Mouse (Mus musculus) megakaryocyte progenitor cell, adult 5-6 weeks (primary cell): ENCODE data around the gene Ccdc106. TPM values are rescaled to one million over a fixed set of nuclear protein-coding genes. Genes with fewer than 3 reads are reported as not detected.
"Not testable (repeated sequence)": the region's sequence is repeated elsewhere in the genome, so short reads cannot be mapped to it uniquely, and the experiment has no call there.

Source experiments
- ATAC-seq: replicated peaks from 2 replicates; pipeline ENCODE4 v1.8.0; 2016; ENCODE audit warnings: mild to moderate bottlenecking, moderate TSS enrichment, inconsistent platforms; ENCODE audit not compliant: poor library complexity
- total RNA-seq, 2 experiments: library from RNA; stranded (forward) in 1 of 2; stranded (reverse) in 1 of 2; fragments of 157-497, 149-512 nt in 1 of 2; fragments of 200-1000 nt in 1 of 2; gene quantifications; 2 replicates each; pipeline versions ENCODE4 v1.2.3 to v1.2.4; 2015 to 2017

Gene Ccdc106
- total RNA-seq, 2 experiments from 2014 or later = 0.21 to 0.57 TPM

DNA sequence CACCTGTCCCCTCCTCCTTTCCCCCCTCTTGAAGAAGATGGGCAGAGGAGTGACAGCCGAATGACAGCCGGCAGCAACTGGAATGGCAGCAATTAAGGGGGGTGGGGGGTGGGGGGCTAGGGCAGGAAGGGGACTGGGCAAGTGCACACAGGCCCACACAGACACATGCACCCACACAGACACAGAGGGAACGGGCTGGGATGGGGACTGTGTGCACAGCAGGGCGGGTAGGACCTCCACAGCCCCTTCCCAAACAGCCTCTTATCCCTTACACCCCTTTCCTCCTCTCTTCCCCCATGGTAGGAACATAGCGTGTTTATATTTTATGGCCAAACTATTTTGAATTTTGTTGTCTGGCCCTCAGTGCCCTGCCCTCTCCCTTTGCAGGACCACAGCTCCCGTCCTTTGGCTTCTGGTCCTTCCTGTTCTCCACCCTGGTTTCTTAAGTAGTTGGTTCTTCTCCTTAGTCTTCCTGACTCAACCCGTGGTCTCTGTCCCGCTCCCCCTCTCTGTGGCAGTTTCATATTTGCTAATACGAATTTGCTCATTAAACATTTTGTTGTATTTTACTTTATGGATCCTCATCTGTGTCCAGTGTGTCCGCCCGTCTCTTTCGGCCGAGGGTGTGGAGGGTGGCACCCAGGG lies 59.1 kb downstream of the Ccdc106 start:
- ATAC-seq = not testable (repeated sequence)

DNA sequence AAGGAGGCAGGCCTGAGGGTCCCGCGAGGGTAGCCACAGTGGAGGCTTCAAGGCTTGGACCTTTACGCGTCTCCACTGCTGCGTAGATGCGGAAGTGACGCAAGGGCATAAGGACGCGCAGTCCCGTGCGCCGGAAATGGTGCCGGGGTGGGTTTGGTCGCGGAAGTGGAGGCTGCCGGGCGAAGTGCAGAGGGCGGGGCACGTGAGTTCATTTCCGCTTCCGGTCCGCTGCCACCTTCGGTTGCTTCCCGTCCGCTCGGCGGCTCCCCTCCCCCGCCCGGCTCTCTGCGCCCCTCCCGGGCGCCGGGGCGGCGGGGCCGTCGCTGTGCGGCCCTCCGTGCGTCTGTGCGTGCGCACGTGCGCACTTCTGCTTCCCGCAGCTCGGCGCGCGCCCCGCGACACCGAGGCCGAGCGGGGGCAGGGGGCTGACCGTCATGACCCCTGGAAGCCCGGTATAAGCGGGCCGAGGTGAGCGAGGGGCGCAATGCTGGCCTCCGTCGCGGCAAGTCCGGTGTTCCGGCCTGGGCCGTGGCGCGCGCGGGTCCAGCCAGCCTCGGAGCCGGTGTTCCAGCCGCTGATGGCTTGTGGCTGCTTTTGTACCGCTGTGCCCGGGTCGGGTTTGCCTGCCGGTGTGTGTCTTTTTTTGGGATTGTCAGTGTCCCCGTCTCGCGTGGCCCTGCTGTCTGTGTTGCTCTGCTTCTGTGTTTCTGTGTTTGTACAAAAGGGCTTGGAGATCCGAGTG lies 59.8 kb downstream of the Ccdc106 start, which contains the start of gene Epn1:
Epn1 (plus strand) TSS at position 226 of the 742 bp plus-strand sequence.
- peak; percentile 86 for ATAC-seq

DNA sequence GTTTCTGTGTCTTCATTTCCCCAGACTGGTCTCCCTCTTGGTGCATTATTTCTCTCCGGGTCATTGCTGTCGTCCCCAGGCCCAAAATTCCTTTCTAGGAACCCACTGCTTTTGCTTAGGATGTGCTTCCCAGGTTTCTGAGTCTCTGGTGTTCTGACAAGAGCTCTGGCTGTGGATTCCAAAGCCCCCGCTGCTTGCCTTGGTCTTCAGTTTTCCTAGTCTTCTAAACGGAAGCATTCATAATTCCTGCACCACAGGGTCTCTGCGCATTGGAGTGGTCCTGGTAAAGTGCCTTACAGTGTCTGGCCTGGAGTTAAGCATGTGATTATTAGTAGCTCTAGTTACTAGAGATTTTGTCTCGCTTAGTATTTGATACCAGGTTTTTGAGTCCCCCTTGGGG lies 60.5 kb downstream of the Ccdc106 start:
- ATAC-seq = no peak

DNA sequence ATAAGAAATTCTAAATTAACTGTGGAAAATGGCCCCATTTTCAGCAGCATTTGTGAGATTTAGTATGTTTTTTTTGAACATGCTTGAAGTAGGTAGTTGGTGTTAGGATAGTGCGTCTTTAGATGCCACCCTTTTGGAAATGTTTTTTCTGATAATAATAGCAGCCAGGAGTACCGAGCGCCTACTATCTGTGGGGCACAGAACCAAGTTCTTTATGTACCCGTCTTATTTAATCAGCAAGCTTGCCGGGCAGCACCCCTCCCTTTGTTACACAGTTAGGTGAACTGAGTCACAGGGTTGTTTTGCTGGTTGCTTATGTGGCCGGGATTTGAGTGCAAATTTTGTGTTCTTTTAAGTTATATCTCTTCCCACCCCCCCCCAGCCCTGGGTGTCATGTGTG lies 60.9 kb downstream of the Ccdc106 start:
- ATAC-seq = peak; percentile 38

DNA sequence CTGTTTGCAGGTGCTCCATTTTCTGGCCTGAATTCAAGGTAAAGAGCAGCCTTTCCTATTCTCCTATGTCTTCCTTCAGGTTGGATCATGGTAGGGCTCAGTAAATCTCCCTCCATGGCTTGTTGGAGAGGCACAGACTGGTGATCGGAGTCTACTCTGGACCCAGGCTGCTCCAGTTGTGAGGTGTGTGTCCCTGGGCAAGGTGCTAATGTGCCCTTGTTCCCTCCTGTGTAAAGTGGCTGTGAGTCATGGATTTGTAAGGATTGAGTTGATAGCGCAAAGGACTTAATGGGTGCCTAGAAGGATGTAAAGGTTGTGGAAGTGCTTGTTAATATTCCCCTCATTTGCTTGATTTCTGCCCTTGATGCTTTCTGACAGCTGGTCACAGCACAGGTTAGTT lies 61.6 kb downstream of the Ccdc106 start:
- ATAC-seq = no peak

DNA sequence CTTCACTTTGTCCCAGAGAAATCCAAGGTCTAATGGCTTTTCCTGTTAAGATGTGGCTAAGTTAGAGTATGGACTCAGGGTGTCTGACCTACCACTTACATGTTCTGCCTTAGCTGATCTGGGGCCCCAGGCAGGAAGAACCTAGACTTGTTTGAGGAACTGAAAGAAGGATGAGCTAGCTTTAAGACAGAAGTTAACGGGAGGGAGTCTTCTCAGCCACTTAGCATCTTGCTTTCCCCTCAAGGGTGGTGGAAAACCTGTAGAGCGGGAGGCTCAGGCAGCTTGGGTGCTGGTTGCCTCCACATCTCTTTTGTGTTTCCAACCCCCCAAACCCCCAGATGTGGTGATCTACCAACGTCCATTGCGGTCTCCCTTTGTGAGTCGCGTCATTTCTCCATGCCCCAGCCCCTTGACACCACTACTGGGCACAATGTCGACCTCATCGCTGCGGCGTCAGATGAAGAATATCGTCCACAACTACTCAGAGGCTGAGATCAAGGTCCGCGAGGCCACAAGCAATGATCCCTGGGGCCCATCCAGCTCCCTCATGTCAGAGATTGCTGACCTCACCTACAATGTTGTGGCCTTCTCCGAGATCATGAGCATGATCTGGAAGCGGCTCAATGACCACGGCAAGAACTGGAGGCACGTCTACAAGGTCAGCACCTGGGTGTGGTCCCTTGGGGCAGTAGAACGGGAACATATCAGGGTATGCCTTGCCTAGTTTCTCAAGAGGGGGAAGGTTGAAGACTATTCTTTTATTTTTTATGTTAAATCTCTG lies 63.2 kb downstream of the Ccdc106 start:
- peak; percentile 16 for ATAC-seq

DNA sequence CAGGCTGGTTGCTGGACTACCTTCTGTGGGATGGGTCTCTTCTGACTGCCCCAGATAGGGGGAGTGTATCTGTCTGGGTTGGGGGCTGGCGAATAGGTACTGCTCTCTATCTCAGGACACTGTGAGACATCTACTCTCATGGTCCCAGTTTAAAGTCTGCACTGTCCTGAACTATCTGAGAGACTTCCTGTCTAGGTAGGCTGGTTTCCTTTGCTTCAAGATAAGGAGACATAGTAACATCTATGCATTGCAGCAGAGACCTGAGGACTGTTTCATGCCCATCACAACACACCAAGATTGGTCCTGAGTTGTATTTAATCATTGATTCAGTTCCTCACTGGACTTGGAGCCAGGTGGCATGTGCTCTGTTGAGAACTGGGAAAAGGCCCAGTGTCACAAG lies 65.2 kb downstream of the Ccdc106 start:
- ATAC-seq = 0 out of 2 replicates have a peak, but pooled peaks have one; percentile 6

DNA sequence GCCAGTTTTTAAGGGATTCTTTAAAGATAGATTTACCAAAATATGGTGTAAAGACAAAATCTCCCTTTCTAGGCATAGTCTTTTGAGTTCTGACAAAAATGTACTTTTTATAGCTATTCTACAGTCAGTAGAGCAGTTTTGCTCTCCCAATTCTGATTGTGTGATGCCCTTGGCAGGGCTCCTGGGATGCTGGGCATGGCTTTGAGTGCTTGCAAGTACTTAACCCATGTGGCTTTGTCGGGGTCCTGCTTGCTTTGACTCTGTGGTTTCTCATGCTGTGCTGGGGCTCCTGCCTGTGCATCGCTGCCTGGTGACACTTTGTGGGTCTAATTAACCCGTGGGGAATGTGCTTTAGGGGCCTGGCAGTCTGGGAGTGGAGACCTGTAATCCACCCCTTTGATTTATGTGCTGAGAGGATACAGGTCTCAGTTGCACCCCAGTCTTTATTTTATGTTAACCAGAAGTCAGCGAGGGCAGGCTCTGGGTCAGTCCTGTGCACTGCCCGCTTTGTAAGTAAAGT lies 66.6 kb downstream of the Ccdc106 start:
- no peak for ATAC-seq

DNA sequence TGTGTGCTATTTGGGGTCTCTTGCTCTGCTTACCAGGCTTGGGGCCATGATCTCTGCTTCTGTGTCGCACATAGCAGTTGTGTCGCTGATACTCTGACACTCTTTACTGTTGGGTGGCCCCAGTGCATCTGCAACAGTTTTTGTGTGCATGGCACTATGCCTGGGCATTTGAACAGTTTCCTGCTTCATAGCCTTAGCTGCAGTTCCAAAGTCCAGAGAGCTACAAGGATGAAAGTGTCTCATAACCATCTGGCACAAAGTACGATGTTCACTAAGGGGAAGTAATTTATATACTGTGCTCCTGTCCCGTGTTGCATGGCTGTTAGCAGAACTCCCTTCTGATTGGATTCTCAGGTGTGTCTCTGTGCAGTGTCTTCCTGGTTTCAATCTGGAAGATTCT lies 67.5 kb downstream of the Ccdc106 start:
- no peak for ATAC-seq

DNA sequence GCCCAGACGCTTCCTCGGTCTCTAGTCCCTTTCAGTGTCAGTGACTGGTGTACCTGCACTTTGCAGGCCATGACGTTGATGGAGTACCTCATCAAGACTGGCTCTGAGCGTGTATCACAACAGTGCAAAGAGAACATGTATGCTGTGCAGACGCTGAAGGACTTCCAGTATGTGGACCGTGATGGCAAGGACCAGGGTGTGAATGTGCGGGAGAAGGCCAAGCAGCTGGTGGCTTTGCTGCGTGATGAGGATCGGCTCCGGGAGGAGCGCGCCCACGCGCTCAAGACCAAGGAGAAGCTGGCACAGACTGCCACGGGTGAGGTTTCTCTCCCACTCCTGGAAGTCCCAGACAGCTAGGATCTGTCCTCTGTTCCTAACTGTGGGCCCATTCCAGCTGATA lies 69.5 kb downstream of the Ccdc106 start:
- no peak for ATAC-seq

DNA sequence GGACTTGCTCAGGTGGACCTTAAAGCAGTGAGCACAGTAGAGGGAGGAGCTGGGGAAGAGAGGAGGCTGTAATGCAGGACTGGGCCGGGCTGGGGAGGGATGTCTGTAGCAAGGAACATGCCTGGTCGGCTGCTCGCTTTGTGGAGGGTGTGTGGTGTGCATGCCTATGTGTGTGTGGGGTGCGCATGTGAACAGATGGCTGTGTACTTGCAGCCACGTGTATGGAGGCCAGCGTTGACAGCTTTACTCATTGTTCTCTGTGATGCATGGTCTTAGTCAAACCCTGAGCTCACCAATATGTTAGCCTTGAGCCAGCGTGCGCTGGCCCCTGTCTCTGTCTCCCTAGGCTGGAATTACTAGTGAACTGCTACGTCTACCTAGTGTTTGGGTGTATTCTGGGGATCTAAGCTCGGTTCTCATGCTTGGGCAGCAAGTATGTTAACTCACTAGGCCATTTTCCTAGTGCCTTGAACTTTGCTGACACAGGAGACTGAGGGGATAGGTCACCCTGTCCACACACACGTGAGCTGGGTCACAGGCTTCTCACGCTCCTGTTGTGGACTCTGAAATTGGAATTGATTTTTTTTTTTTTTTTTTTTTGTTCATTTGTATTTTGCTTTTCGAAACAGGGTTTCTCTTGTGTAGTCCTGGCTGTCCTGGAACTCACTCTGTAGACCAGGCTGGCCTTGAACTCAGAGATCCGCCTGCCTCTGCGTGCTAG lies 70.8 kb downstream of the Ccdc106 start:
- ATAC-seq = no peak

DNA sequence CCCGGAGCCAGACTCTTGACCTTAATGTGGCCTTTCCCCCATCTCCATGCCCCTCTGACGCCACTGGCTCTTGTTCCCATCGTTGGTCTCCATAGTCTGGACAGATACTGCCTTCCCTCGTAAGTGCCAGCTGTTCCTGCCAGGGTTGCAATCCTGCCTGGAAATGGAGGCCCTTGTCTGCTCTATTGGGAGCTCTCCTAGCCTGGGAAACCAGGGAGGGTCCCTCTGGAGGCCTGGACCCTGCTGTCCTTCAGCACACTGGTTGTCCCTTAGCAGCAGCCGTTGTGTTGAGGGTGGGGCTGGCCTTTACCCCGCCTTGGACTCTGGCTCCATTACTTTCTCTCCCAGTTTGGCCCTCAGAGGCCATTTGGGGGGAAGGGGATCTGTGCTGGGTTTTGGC lies 72.0 kb downstream of the Ccdc106 start:
- no peak for ATAC-seq

DNA sequence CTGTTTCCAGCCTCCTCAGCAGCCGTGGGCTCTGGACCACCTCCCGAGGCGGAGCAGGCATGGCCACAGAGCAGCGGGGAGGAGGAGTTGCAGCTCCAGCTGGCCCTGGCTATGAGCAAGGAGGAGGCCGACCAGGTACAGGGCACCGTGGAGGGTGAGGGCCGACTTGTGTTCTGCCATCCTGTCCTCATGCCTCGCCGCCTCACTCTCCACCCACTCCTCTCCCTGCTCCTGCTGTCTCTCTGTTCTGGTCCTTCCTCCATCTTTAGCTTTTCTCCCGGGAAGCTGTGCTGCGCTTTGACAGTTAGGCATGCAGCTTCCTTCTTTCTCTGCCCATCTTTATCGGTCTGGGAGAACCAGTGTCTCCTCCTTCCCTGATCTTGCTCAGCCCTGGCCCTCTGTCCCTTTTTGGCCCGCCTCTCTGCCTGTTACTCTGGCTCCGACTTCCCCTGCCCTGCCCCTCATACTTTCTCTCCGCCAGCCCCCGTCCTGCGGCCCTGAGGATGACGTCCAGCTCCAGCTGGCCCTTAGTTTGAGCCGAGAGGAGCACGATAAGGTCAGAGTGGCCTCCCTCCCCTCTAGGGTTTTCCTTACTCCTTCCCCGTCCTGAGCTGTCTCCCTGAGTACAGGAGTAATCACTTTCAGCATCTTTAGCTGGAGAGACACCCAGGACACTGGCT lies 72.6 kb downstream of the Ccdc106 start:
- ATAC-seq = no peak

DNA sequence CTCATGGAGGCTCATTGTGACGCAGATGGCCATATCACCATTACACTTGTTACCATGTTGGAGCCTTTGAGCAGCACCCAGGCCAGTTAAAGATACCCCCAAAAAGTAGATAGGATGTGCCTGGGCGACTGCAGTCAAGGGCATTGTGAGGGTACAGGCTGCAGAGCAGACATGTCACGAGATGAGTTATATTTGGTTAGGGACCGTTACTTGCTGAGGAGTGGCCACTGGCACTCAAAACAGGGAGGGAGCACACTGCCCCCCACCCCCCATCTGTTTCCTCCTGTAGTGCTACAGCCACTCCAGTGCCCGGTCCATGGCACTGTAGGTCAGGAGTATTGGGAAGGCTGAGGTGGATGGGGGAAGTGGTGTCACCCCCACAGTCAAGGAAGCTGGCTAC lies 78.4 kb downstream of the Ccdc106 start:
- no peak for ATAC-seq

DNA sequence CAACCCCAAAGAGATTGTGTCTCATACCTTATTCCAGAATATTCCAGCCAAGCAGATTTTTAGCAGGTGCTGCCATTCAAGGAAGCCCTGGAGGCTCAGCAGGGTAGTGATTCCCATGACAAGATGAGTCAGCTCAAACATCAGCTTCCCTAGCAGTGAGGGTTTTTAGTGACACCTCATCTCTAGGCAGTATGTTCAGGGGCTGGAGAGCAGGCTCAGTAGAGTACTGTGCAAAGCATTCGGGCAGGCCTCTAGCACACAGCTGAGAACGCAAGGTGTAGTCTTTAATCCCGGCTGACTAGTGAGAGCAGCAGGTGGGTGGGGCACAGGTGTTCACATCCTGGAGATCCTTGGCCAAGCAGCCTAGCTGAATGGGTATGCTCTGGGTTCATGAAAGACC lies 79.4 kb downstream of the Ccdc106 start:
- no peak for ATAC-seq

DNA sequence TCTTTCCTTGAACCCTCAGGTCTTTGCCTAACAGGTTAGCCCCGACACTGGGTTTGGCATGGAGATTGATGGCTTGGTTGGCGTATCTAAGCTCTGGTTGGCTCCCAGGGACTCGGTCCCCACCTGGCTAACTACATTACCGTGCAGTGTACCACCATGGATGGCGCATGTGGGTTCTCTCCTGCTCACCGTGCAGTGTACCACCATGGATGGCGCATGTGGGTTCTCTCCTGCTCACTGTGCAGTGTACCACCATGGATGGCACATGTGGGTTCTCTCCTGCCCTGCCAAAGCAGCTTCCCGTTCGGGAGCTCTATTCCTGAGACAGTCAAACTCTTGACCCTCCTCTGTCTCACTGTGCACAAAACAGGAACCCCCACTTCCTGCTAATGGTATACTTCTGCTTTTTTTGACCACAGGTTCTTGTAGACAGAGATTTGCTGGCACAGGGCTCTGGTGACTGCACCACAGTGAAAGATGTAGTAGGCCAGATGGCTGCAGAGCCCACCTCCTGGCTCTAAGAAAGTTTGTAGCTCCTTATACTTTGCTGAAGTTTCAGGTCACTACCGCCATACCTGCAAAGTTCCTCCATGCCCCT lies 80.8 kb downstream of the Ccdc106 start:
- peak; percentile 92 for ATAC-seq

DNA sequence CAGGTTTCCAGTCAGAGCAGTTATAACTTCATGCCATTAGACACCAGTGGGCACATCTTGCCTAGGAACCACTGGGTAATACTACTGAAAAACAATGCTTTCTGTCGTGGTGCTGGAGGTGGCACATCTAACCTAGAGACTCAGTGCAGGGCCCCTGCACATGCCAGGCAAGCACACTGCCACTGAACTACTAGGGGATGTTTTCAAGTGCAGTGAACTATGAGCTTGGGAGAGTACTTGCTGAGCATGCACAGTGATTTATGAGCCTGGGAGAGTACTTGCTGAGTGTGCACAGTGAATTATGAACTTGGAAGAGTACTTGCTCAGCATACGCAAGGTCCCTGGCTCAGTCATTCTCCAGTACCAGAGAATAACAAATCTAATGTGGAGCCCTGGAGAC lies 82.2 kb downstream of the Ccdc106 start:
- no peak for ATAC-seq

DNA sequence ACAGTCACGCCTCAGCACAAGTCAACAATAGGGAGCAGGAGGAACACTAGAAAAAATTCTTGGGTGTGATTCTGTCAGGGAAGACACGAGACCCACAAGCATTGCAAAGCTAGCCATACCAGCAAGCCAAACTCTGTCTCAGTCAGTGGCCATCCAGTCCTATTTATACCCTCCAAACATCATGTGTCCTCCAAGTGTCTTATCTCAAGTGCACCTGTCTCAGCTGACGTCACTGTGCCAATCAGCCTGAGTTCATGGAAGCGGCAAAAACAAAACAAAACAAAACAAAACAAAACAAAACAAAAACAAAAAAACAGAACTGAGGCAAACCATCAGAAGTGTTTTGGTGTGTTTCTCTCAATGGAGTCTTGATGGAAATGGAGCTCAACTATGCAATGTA lies 87.9 kb downstream of the Ccdc106 start:
- ATAC-seq = no peak

DNA sequence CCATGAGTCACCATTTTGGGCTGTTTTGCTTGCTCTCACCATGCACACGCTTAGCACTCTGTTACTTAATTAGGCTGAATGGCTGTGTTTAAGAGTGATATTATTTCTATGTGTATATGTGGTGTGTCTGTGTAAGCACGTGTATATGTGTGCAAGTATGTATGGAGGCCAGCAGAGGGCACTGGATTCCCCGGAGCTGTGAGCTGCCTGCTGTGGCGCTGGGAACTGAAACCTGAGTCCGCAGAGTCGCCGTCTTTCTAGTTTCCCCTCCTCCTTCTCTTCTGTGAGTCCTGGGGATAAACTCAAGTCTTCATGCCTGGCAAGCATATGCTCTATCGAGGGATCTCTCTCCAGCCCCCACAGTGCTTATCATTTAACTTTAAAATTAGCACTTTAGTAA lies 88.9 kb downstream of the Ccdc106 start:
- ATAC-seq = no peak
